Mouse (Mus musculus): Measurements from ENCODE around the gene Bckdk.
"Not testable (repeated sequence)": the region's sequence is repeated elsewhere in the genome, so short reads cannot be mapped to it uniquely, and the experiment has no call there.

The Bckdk gene

DNA sequence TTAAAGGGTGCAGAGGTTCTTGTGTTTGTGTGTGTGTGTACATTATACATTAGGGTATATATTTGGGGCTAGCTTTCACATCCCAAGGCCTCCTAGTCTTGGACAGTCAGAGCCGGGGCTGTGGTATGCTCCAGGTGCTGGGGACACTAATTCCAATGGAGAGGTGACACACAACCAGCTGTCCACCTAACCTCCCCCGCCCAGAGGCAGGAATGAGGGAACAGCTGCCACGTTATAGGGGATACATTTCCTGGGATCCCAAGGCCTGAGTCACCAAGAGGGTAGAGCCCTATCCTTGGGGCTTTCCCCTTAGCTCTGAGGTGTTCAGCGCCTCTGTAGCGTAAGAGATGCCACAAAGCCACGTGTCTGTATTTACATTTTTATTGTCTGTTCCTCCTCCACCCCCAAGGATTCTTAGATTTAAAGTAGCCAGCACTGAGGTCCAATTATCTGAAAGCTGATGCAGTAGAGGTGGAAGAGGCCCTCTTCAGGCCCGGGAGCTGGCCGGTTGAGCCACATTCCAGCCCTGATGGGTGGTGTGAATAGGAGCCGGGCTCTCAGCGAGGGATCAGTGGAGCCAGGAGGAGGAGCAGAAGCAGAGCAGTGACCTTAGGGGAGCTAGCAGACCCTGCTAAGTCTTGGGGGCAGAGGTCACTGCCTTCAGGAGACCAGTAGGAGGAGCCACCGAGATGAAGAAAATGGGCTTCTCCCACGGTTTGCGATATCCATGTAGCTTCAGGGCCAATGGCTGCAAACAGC is 28.6 kb downstream of the Bckdk start:
- no peak for DNase-seq

DNA sequence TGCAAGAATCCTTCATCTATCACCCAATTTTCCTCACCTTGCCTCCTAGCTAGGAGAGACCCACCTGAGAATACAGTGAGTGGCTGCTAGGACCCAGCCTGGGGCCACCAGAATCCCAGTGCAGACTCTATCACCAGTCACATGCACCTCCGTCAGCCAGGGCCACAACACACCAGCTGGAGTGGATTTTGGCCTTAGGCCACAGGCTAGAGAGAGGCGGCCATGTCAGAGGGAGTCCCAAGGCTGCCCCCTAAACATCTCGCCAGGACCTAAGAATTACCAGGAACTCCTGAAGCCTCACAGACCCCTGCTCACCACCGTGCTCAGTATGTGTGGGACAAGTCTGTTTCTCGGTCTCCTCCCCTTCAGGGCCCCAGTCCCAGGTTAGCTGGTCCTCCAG is 30.2 kb downstream of the Bckdk start:
- DNase-seq, result peak; percentile 36

DNA sequence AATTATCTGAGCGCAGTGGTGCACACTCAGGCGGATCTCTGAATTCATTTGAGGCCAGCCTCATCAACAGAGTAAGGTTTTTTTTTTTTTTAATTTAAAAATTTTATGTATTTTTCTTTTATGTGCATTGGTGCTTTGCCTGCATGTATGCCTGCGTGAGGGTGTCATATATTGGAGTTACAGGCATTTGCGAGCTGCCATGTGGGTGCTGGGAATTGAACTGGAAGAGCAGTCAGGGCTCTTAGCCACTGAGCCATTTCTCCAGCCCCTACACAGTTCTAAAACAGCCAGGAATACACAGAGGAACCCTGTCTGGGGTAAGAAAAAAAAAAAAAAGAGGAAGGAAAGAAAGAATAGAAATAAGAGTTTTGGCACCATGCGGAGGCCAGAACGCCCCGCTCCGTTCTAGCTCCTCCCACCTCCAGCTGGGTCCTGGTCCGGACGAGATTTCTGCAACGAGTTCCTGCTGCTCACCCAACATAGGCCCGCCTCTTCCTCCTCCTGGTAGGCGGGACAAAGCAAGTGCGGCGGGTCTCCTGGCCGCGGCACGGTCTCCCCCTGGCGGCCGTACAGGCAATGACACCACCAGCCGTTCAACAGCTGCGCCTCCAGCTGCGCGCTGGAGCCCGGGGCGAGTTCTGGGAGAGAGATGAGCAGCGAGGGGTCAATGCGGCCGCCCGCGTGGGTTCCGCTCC is 31.3 kb downstream of the Bckdk start:
- peak; percentile 94 for DNase-seq

DNA sequence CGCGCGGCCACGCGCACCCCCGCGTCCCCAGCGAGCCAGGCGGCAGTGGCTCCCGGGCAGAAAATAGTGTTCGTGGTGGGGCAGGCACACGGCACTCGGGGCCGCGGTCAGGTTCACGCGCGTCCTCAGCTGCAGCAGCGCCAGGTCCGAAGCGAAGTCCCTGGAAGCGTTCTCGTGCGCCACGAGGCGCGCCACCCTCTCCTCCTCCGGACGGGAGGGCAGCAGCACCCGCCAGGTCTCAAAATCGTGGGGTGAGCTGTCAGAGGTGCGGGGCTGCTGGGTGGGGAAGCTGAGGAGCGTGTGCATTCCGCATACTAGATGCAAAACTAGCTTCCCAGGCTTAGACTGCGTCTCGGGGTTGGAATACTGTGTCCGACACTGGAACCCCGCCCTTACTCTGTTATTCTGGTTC is 31.9 kb downstream of the Bckdk start:
- DNase-seq, result no peak

DNA sequence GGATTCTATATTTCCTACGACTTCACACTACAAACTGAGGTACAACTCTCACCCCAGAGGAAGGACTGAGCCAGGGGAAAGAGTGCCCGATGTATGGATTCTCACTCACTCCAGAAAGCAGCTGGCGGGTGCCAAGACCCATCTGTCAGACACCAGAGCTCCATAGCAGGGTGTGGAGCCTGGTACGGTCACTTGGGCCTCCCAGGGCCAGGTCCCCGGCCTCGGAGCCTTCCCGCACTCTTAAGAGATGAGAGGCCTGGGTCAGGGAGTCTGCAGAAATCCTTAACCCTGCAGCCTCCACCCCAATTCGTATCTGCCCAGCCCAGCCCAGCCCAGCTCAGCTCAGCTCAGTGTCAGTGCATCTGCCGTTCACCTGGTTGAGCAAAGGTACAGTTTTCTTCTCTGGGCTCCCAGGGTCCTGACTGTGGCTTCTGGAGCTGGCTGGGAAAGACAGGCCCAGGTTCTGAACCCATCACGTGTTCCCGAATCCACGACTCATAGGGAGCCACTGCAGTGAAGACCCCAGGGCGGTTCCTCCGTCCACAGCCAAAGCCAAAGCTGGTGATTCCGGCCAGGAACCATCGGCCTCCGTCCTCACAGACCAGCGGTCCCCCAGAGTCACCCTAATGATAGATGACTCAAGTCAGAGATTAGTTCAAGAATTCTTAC is 32.5 kb downstream of the Bckdk start:
- no peak for DNase-seq

DNA sequence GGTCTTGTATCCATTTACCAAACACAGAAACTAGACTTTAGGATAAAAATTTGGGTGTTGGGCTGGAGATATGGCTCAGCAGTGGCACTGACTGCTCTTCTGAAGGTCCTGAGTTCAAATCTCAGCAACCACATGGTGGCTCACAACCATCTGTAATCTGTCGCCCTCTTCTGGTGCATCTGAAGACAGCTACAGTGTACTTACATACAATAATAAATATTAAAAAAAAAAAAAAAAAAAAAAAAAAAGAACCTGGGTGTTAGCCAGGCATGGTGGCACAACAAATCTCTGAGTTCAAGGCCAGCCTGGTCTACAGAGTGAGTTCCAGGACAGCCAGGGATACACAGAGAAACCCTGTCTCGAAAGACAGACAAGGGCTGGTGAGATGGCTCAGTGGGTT is 38.2 kb downstream of the Bckdk start:
- not testable (repeated sequence) for DNase-seq

DNA sequence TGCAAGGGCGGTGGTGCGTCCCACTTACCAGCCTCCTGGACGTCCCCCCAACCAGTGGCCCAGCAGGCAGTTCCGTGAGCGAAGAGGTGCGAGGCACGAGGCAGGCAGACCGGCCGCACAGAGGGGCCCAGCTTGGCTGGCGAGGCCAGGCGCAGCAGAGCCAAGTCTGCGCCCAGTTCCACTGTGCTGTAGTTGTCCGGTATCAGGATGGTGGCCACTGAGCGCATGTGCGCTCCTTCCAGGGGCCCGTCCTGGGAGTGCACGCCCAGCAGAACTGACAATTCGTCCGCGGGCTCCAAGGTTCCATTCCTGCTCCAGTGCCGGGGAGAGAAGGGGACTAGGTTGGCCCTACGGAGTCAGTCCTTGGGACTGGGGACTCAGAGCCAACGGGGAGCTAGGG is 40.7 kb downstream of the Bckdk start:
- no peak for DNase-seq

DNA sequence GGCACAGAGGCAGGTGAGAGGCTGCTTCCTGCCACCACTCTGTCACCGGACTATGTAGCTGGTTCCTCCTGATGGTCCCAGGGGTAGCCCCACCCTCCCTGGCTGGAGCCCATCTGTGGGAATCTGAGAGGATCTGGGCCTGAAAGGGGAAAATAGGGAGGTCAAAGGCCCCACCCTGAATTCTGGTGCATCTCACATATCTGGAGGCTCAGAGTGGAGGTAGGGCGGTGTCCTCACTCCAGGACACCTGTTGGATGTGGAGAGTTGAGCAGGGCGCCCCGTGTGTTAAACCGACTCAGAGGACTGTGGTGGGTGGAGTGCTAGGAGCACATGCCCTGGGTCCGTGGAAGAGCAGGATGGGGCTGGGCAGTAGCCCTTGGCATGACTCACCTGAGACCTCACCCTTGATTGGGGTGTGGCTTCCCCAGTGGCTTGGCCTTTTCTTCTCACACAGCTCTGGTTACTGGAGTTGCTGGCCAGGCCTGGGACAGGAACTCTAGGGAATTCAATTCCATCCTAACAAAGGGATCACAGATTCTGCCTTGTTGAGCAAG is 42.7 kb downstream of the Bckdk start, which contains the start of gene Prss36:
Gene Prss36, minus strand, starts transcription at position 256 of the 554 bp plus-strand sequence.
- DNase-seq, result no peak

DNA sequence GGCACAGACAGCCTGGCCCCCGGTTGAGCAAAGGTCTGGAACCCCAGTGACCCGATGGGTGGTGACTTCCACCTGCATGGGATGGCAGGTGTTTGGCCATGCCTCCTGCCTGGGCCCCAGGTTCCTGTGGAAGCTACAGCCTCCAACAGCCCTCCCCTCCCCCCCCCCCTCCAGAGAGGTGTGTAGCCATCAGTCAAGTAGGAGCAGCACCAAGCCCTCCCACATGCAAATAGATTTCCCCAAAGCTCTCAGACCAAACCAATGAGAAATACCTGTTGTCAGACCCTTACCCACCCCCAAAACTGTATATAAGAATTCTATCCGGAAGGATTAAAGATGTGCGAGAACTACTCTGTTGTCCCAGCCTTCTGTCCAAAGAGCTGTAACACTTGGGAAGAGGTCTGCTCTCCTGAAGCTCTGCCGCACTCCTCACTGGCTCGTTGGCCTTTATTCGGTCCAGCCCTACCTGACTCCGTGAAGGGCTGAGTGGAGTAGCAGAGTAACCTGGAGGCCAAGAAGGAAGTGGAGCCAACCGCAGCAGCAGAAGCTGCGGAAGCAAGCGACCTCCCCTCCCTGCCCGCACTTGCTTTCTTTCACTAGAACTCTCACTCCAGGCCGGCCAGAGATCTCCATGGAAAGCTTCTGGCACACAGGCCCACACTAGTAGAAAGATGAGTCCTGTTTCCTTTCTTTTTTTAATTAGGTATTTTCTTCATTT is 49.1 kb downstream of the Bckdk start:
- no peak for DNase-seq

DNA sequence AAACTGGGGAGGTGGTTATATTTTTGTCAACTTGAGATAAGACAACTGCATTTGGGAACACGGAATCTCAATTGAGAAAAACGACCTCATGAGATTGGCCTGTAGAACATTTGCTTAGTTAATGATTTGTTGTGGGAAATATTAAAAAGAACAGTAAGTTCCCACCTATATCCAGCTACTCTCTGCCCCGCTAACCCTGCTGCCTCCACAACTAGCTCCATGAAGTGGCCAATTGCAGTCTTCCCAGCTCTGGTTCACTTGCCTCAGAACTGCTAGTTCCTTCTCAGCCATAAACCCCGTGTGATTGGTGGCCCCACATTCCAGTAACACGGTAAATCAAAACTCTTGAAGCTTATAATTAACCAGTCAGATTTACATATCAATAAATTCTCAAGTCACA is 55.5 kb downstream of the Bckdk start:
- no peak for DNase-seq

All from cerebellum, adult 9-10 months (tissue).